Mouse (Mus musculus): ENCODE measurements around the gene Gm20219.
"Not testable (repeated sequence)": the region's sequence is repeated elsewhere in the genome, so short reads cannot be mapped to it uniquely, and the experiment has no call there.

The Gm20219 gene

DNA sequence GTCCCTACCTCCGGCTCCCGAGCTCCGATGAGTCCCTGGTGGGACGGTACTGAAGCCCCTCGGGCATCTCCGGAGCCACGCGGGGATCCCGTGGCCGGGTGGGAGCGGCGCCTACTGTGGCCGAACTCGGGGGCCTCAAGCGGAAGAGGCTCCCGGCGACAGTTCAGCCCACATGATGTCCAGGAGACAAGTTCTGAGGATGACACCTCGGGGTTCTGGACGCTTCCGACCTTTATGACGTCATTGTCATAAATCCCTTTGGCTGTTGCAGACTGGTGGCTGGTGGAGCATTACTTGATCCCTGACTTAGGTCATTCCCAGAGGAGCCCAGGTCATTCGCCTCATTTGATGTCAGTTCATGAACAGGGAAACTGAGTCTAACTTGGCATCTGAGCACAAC lies 41.9 kb downstream of the Gm20219 start, which contains the start of gene Znrf4:
TSS of gene Znrf4 (minus strand) at position 122 of the 400 bp plus-strand sequence.
- DNase-seq (ENCODE audit: low spot score in 2 of 2): no peak

DNA sequence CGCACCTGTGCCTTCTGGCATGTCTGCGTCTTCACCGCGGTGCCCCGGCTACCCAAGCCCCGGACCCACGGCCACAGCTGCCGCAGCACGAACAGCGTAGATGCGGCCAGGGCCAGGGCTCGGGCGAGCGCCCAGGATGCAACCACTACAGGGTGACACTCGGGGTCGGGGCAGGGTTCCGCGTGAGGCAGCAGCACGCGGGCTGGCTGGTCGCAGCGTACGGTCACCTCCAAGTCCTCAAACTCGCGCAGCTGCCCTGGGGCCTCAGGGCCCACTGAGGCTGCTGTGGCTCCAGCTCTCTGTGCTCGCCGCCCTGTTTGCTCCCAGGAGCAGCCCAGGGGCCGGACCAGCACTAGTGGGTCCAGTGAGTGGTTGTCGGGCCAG lies 42.5 kb downstream of the Gm20219 start:
- DNase-seq (ENCODE audit: low spot score in 2 of 2): no peak

DNA sequence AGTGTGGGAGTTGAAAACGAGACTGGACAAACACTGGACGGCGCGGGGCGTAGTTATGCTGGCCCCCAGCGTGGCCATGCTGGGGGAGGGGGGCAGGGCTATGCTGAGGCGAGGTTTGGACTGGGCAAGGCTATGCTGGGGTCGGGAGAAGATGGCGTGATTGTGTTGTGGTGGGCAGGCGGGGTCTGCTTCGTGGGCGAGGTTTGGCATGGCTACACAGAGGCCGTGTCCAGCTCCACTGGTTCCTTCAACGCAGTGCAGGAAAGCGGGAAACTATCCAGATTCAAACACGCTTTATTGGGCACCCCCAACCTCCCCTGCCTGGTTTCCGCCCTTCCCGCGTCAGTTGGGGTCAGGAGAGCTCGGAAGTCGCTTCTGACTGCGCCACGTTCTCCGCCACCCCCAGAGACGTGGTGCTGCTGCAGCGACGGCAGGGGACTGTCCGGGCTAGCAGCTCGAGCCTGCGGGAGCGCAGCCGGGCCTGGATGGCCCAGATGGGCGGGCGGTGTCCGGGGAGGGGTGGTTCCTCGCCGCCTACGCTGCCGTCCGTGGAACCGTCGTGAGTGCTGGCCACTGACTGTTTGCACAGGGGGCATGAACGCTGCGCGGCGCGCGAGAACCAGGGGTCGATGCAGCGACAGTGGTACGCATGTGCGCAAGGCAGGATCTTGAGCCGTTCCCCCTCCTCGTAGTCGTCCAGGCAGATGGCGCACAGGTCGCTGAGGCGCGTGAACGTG lies 43.0 kb downstream of the Gm20219 start:
- no peak for DNase-seq (ENCODE audit: low spot score in 2 of 2)

DNA sequence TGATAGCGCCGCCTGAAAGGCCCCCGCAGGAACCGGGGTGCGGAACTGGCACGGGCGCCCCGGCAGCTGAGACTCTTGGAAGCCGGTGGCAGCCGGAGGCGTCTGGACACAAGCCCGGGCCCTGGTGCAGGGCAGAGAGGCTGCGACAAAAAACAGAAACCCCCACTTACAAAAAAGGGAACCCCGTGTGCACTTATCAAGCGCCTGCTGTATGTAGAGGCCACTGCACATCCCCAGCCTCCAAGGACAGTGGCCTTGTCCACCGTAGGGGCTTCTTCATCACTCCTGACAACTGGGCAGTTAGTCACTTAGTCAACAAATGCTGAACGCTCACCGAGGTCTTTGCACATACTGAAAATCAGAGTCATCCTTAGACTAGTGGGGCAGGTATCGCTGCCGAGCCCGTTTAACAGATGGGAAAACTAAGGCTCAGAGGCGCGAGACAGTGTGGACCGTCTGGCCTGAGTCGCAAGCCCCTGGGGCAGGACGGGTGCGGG lies 43.7 kb downstream of the Gm20219 start:
- DNase-seq (ENCODE audit: low spot score in 2 of 2): no peak

DNA sequence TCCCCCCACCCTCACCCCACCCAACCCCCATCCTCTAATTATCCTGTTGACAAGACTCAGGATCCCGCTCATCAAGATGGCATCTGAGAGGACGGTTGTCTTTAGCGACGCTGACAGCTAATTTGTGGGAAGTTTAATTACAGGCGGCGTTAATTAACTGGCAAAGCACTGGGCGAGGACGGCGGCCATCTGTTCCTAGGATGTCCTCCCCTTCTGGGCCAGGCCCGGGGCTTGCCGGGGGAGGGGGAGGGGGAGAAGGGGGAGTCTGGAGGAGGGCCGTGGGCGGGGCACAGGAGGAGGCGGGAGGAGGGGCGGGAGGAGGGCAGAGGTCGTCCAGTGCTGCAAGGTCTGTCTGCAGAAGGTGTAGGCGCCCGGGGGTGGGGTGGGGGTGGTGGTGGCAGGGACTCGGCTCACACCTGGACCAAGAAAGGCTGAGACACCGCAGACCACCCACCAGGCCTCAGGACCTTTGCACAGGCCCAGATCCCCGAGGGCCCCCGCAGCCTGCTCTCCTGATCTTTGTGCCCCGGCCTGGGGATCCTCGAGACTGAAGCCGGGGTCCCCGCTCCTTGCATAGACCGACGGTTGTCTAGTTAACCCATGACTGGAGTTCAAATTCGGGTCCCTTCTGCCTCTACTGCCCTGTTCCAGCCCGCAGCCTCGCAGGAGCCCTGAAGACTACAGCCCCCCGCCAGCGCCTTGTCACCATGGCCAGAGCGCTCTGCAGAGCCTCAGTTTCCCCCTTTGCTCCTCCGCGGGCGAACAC lies 44.3 kb downstream of the Gm20219 start:
- no peak for DNase-seq (ENCODE audit: low spot score in 2 of 2)

DNA sequence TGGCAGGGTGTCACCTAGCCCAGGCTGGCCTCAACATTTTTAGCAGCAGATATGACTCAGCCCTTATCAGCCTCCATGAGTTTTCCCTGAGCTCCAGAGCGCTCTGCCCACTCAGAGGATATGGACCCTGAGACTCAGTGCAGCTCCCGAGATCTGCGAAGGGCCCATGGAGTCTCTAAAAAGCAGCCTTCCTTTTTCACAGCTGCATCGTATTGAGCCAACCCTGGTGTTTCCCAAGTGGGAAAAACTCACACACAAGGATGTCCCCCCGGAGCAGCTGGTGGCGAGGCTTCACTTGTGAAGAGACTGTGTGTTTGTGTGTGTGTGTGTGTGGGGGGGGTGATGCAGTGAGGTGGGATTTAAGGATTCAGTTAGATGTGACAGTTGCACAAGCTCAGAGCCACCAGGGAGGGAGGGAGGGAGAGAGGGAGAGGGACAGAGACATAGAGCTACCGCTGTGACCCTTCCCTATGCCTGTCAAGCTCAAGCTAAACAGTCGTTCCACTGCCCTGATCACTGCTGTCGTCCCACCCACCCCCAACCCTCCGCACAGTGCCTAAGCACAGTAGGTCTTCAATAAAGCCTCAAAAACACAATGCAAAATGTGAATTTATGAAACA lies 45.1 kb downstream of the Gm20219 start:
- no peak for DNase-seq (ENCODE audit: low spot score in 2 of 2)

DNA sequence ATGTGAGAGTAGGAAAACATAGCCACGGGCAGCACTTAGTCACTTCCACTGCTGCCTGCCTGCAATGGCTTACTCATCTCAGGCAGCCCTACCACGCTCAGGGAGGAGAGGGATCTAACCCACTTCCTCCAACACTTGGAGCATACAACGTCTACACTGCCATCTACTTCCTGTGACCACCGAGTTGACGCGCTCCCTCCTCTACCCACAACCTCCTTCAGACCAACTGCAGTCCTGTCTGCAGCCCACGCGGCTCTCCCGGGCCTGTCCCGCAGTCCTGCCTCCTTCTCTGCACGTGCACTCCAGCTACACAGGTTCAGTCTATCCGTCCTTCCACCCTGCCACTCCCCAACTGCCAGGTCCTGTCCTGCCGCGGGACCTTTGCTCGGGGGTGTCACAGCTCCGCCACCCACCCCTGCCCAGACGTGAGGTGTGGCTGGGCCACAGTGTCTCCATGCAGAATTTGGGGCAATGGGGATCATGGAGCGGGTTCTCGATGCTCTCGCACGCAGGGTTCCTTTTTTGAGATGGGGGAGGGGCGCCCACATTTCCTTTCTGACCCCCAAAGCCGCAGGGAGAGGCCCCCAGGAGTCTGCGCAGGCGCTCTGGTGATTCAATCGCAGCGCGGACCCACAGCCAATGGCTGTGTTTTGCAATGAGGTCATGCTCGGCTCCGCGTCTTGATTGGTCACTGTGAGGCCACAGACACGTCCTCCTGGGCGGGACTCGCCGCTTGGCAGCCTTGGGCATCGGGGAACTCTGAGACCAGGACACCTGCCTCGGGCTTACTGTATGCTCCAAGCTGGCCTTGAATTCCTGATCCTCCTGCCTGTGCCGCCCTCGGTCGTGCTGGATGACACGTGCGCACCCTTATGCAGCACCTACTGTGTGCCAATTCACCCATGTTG lies 46.8 kb downstream of the Gm20219 start:
- DNase-seq (ENCODE audit: low spot score in 2 of 2): peak; percentile 86 to 94

DNA sequence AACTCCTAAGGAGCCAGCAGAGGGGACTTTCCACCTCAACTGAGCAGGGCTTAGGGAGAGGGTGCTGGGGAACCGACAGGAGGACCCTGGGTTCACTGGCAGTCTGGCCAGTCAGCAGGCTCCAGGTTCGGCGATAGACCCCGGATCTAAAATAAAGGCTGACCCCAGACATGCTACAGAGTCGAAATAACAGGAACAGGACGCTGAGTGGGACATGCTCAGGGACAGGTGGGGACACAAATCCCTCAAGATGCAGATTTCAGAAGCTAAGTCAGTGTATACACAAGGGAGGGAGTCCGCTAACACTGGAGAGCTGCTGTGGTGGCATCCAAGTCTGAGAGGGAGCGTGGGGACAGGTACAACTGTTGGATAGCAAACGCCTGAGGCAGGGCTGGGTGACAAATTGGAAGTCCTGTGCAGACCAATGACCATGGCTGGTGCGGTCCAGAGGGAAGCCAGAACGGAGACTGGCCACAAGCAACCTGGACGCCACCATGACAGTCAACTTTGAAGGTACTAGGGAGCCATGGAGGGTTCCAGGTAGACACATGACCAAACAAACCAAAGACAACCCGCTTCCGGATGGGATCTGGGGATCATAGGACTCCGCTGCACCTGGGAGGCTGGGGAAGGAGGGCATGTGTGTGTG lies 47.6 kb downstream of the Gm20219 start:
- DNase-seq (ENCODE audit: low spot score in 2 of 2): no peak

DNA sequence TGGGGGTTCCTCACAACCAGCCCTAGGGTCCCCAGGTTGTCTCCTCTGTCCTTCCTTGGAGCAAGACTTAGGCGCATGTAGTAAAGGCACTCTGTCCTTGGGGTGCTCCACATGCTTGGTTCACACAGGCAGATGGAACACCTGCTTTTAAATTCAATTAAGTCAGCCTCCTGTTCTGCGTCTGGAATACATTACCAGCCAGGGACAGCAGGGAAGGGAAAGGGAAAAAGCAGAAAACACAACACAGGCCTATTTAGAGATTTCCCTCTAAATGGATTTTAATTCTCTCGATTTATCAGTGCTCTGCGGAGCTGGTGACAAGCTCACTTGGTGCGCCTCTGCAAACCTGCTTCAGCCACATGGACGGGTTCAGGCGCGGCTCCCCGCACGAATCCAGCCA lies 48.8 kb downstream of the Gm20219 start:
- DNase-seq (ENCODE audit: low spot score in 2 of 2): no peak

DNA sequence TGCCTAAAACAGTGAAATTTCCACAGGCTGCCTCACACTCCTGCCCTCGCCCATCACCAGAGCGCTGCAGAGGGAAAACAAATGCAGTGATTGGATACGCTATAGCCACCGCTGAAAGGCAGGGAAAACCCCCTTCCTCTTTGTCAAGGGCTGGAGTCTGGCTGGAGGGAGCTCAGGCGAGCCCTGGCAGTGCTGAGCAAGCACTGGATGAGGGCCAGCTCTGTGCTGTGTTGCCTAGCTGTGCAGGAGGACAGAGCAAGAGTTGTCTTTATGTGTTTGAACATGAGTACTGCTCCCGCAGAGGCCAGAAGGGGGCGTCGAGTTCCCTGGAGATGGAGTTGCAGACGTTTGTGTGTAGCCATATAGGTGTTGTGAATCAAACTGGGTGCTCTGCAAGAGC lies 51.7 kb downstream of the Gm20219 start:
- DNase-seq (ENCODE audit: low spot score in 2 of 2): peak in 1 of 2 experiments; percentile 45

DNA sequence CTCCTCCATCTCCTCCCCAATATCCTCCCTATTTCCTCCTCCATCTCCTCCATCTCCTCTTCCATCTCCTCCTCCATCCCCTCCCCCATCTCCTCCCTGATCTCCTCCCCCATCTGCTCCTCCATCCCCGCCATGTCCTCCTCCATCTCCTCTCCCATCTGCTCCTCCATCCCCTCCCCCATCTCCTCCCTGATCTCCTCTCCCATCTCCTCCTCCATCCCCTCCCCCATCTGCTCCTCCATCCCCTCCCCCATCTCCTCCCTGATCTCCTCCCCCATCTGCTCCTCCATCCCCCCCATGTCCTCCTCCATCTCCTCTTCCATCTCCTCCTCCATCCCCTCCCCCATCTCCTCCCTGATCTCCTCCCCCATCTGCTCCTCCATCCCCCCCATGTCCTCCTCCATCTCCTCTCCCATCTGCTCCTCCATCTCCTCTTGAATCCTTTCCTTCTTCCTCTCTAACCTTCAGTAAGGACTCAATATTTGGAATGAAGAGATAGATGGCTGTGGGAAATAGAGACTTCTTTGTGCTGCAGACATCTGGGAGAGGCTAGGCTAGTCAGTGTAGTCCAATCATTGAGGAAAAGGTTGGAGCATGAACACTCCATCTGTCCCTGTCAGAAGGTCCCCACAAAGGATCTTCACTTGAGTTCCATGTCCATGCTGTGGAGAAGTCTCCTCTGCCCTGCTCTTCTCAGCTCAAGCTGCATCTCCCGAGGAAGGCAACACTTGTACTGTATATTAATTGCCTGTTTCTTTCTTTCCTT lies 52.4 kb downstream of the Gm20219 start:
- not testable (repeated sequence) for DNase-seq (ENCODE audit: low spot score in 2 of 2)
